Mouse (Mus musculus): ENCODE measurements around the gene Olfr1324. TPM values are rescaled to one million over a fixed set of nuclear protein-coding genes. Genes with fewer than 3 reads are reported as not detected.
"Not testable (repeated sequence)": the region's sequence is repeated elsewhere in the genome, so short reads cannot be mapped to it uniquely, and the experiment has no call there.

The Olfr1324 gene
- total and polyA plus RNA-seq, 3 experiments: not detected

DNA sequence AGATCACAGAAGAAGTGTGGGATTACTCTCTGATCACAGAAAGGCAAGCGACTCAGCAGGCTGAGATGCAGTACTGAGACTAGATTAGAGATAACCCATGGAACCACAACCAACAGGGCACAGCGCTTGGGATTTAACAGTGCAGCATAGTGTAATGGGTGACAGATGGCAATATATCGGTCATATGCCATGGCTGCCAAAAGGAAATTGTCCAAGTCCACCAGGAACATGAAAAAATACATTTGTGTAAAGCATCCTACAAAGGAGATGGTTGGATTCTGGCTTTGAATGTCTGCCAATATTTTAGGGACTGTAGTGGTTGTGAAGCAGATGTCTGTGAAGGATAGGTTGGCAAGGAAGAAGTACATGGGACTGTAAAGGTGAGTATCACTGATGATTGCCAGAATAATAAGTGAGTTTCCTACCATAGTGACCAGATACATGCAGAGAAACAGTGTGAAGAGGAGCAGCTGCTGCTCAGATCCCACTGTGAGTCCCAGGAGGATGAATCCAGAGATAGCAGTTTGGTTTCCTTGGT, 2.3 kb downstream of the Olfr1324 start:
- no peak for TF ChIP-seq TAL1 (conservative IDR thresholded peaks at IDR 0.05; ENCODE audit: low read depth, low read length)
- H3K9me3 ChIP-seq (replicated peaks): no peaks in the 10 kb centered on the region
- ATAC-seq (ENCODE audit: extremely low read depth, insufficient number of reproducible peaks, low FRiP score, poor library complexity, severe bottlenecking): no peak

DNA sequence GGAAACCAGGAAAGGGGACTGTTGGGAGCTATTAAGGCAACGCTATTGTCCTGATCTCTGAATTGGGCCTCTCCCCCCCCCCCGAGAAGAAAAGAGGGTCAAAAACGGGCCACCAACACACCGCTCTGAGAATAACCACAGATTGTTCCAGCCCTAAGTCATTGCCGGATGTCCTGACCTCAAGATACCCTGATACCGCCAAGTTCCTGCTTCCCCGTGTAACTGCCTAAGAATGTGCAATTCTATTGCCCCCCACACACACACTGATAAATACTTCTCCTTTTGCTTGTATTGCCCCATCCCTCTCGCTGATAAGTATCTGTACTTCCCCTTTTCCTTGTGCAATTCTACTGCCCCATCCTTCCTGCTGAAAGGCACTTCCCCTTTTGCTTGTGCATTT, 17.9 kb downstream of the Olfr1324 start:
- not testable (repeated sequence) for H3K9me3 ChIP-seq (replicated peaks); ATAC-seq (ENCODE audit: extremely low read depth, insufficient number of reproducible peaks, low FRiP score, poor library complexity, severe bottlenecking); H3K36me3 ChIP-seq (replicated peaks); DNase-seq (ENCODE audit: low spot score); H3K4me1 ChIP-seq (ENCODE audit: insufficient read depth, low read depth, low read length); H3K4me3 ChIP-seq (ENCODE audit: low read depth, low read length); H3K27me3 ChIP-seq (ENCODE audit: insufficient read depth, low read length)

More for the DNA sequence above, 2.3 kb downstream of the Olfr1324 start:
- Histone ChIP-seq H3K36me3 (replicated peaks) (no peaks in the 10 kb centered on the region), H3K27me3 (ENCODE audit: insufficient read depth, low read length) (no peaks in the 10 kb centered on the region), H3K4me1 (ENCODE audit: insufficient read depth, low read depth, low read length) (no peaks in the 10 kb centered on the region), H3K4me3 (ENCODE audit: low read depth, low read length) (no peak overlapping the region)
- DNase-seq (ENCODE audit: low spot score): no peak

DNA sequence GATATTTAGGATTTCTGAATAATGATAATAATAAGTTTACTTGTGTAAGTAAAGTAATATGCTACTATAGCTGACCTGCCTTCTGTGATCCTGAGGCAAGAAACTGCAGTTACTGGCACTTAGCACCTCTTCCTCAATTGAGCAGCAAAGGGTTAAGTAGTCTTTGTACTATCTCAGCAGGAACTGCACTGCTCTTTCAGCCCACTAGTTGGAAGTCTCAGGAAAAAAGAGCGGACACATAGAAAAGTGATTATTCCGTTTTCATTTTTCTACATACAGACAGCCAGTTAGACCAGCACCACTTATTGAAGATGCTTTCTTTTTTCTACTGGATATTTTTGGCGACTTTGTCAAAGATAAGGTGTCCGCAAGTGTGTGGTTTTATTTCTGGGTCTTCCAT, 37.7 kb downstream of the Olfr1324 start:
- H3K27me3 ChIP-seq (ENCODE audit: insufficient read depth, low read length); H3K4me1 ChIP-seq (ENCODE audit: insufficient read depth, low read depth, low read length); ATAC-seq (ENCODE audit: extremely low read depth, insufficient number of reproducible peaks, low FRiP score, poor library complexity, severe bottlenecking): not testable (repeated sequence)

DNA sequence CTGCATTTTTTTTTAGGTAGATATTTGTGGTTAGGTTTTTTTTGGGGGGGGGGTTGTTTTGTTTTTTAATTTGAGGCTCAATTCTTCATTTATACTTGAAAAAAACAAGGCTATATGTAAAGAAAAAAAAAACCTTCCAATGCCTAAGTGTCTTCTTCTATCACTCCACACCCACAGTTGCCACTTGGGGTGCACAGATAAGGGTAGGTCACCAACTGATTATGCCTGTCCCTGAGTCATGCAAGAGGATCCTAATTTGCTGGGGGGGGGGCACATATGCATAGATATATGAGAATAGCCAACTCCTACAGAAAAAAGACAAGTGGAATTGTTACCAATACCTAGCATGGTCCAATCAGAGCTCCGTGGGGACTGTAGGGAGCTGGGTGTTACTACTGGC, 53.3 kb downstream of the Olfr1324 start:
- ATAC-seq (ENCODE audit: extremely low read depth, insufficient number of reproducible peaks, low FRiP score, poor library complexity, severe bottlenecking) (peak; percentile 75), DNase-seq (ENCODE audit: low spot score) (no peak)
- Histone ChIP-seq H3K27me3 (ENCODE audit: insufficient read depth, low read length) (no peaks in the 10 kb centered on the region), H3K36me3 (replicated peaks) (no peaks in the 10 kb centered on the region), H3K9me3 (replicated peaks) (0 out of 2 replicates have a peak, but pooled peaks cover 5% of the 10 kb centered on the region), H3K4me3 (ENCODE audit: low read depth, low read length) (no peak overlapping the region), H3K4me1 (ENCODE audit: insufficient read depth, low read depth, low read length) (no peaks in the 10 kb centered on the region)
- TF ChIP-seq CTCF (IDR thresholded peaks at IDR 0.05; ENCODE audit: low read depth, low read length) (no peak), POLR2AphosphoS5 (IDR thresholded peaks at IDR 0.05; ENCODE audit: insufficient replicate concordance, low read depth, low read length) (no peak), GATA2 (IDR thresholded peaks at IDR 0.05; ENCODE audit: borderline replicate concordance, low read depth, low read length) (no peak), GATA1 (IDR thresholded peaks at IDR 0.05; ENCODE audit: borderline replicate concordance, low read length) (no peak), TAL1 (conservative IDR thresholded peaks at IDR 0.05; ENCODE audit: low read depth, low read length) (no peak)

More for the DNA sequence above, 37.7 kb downstream of the Olfr1324 start:
- H3K36me3 ChIP-seq (replicated peaks); H3K4me3 ChIP-seq (ENCODE audit: low read depth, low read length); DNase-seq (ENCODE audit: low spot score); H3K9me3 ChIP-seq (replicated peaks): not testable (repeated sequence)
